Mouse (Mus musculus) left cerebral cortex, postnatal 36 days (tissue): ENCODE measurements around the gene Ano6. TPM values are rescaled to one million over a fixed set of nuclear protein-coding genes. Genes with fewer than 3 reads are reported as not detected.

ENCODE experiments used
- DNase-seq, 2 experiments: peaks; one replicate each; pipeline ENCODE4 v3.0.0; 2021 to 2022; ENCODE audit warnings: low spot score in 2 of 2, mixed read lengths in 1 of 2
- intact Hi-C: fragments of 180-260 bp; cut with DNase I; formaldehyde crosslinking; loops from one replicate; pipeline ENCODE4 v1.15.1; 2025
- total RNA-seq, 2 experiments: library from RNA; stranded (reverse); gene quantifications; 2 replicates each; pipeline ENCODE4 v1.2.3; 2021

Ano6 gene
- total RNA-seq, 2 experiments from 2014 or later, result 17.9 to 22.9 TPM

DNA sequence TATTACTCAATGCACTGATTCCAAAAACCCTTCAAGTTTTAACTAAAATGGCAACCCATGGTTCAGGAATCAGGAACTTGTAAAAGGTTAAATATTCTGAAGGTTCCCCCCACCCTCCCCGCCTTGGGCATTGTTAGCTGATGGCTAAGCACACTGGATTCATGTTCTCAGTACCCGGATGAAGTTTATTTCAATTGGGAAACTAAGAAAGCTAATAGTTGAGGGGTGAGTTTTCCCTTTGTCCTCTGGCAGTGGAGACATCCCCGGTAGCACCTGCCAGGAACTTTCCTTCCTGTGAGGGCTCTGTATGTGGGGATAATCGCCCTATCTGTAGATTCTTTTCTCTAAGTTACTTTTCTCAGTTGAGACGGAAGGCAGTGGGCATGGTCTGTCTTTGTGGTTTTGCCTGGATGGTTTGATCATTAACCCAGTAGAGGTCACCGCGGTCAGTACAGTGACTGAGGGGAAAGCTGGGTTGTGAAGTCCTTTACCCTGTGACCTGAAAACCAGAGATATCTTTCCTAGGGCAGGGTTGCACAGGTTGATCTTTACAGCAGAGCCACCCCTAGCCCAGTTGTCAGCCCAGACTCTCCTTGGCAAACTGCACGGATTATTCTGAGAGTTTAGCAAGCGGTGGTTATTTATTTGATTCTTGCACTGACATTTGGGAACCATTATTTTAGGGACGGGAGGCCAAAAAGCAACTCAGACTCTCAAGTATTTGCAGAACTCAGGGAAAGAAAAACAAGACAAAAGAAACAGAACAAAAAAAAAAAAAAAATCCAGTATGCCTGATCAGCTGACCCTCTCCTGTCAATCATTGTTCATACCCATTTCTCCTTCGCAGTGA lies 47.8 kb downstream of the Ano6 start:
- intact Hi-C loops, result no loop called here
- no peak for DNase-seq

DNA sequence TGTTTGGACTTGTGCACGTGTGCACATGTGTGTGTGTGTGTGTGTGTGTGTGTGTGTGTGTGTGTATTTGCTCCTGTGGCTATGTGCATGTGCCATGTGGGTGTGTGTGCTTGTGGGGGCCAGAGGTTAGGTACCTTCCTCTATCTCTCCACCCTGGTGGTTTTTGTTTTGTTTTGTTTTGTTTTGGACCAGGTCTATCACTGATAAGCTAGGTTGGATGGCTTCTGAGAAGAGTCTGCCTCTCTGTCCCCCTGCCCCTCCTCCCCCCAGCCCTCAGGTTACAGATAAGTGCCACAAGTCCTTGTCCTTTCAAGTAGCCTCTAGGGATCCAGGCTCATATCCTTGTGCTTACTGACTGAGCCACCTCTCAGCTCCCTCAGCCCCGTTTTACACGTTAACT lies 49.1 kb downstream of the Ano6 start:
- DNase-seq, result no peak
- intact Hi-C loops, result no loop called here

DNA sequence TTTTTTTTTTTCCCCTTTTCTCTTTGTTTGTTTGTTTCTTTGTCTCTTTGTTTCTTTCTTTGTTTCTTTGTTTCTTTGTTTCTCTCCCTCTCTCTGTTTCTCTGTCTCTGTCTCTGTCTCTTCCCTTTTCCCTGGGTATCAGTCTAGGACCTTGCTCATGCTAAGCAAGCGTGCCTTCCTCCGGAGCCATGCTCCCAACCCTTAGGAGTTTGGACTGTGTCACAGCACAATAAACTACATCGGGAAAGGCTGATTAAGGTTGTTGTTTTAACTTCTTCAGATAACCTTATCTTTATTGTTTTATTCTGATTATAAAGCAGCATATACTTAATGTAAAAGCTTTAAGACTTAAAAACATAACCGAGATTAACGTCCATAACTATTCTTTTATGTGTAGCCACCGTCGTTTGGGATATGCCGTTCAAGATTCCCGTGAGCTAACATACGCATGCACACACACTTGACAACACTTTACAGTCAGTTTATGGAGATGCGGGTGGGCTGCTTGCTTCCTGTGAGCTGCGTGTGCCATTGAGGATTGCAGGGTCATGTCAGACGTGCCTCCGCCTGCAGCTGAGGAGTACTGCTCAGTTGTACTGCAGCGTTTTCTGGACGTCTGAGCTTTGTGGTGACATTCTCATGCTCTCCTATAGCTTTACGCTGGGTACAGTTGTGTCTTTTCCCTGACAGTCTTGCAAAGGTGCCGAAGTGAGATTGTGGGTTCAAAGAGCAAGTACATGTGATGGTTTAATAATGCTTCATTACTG lies 52.7 kb downstream of the Ano6 start:
- intact Hi-C loops, result no loop called here
- no peak for DNase-seq

DNA sequence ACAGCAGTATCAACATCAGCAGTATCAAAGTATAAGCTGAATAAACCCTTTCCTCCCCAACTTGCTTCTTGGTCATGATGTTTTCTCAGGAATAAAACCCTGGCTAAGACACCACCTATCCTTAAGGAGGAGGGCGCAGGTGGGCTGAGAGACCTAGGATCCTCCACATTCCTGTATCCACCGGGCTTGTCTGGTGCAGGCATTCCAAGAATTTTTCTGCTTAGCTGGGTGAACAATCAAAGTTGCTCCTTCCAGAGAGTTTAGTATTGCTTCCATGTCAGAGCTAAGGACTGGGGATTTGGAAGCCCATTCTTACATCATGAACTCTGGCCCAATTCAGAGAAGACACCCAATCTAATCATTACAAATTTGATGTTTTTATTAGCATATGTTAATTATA lies 53.8 kb downstream of the Ano6 start:
- DNase-seq, result no peak
- intact Hi-C loops, result no loop called here

DNA sequence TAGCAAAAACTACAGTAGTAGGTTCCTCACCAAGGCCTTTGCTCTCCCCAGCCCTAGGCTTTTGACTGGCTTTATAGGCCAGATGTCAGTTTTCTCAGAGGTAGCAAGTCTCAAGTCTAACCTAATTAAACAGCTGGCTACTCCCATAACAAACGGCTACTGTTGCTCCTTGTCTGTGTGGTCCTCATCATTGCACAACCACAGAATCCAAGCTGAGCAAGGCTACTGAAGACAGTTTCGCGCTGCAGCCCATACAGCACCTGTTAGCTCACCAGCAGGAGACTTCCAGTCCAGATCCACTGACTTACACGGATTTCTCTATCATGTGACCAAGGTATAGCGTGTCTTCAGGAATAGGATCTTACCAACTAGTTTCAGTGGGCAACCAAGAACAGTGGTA lies 55.5 kb downstream of the Ano6 start:
- intact Hi-C loops, result no loop called here
- no peak for DNase-seq

DNA sequence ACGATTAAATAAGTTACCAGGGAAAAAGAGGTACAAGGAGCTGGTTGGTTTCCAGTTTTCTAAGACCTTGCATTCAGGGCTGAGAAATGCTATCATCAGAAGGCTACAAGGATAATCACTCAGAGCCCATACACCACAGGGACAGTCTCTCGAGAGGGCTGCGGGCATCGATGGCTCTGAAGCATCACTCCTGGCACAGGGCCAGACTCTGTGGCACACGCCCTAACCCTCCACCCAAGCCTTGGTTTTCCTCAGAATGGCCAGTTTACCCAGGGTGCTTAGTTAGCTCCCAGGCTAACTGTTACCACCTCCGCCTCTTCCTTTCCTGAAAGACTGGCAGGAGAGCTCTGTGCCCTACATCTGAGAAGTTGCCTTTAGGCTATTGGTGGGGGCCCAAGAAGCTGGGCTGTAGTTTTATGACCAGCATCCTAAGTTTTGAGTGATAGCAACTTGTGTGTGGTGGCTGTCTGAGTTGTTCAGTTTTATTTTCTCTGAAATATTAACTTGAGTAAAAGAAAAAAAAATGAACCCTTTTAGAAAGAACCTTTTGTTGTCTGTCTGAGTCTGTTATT lies 57.9 kb downstream of the Ano6 start:
- DNase-seq, result no peak
- intact Hi-C loops, result no loop called here

DNA sequence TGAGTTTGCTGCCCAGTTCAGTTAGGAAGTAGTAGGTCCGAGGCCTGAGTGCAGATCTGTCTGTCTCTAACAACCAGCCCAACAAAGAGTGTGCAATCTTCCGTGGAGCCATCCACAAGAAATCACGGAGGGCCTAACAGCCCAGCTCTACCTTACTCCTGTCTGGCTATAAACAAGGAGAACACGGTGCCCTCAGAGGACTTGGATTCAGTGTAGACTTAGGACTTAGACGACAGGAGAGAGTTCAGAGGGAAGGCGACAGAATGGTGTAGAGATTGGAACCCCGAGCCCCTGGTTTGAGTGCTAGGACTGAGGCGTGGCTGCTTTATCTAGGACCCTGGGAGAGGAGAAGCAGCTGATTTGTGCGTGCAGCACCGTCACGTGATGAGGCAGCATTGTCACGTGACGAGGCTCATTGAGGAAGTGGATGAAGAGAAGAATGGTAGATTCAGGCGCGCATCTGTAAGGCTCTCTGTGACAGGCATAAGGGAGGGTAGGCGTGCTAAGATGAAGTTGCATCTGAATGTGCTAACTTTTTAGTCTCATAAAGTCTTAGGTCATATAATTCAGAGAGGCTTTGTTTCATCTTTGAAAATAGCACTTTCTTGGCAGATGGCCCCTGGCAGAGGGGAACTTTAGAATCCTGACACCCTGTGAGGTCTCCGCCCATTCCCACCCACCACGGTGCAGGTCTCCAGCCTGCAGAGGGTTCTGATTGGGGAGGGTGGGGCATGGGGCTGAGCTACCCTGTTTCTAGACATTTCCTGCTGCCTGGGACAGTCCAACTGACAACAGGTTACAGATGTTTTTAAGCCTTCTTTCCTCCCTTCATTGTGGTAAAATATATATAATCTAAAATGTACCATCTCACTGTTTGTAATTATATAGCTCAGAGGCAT lies 59.1 kb downstream of the Ano6 start:
- DNase-seq, result no peak
- intact Hi-C loops, result no loop called here

DNA sequence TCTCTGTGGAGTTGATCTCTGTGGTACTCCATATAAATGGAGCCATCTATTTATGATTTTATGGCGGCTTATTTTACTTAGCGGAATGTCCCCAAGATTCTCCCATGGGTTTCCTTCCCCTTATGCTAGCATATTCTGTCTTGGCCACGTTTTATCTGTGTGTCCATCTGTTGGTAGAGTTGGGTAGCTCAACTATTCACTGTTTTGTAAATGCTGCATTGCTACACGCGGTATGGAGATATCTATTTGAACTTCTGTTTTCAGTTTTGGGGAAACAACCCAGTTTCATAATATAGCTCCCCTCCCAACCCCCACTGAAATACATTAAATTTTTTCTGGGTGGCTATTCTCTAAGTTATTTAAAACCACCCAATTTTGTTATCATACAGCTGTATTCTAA lies 59.9 kb downstream of the Ano6 start:
- intact Hi-C loops, result no loop called here
- no peak for DNase-seq

DNA sequence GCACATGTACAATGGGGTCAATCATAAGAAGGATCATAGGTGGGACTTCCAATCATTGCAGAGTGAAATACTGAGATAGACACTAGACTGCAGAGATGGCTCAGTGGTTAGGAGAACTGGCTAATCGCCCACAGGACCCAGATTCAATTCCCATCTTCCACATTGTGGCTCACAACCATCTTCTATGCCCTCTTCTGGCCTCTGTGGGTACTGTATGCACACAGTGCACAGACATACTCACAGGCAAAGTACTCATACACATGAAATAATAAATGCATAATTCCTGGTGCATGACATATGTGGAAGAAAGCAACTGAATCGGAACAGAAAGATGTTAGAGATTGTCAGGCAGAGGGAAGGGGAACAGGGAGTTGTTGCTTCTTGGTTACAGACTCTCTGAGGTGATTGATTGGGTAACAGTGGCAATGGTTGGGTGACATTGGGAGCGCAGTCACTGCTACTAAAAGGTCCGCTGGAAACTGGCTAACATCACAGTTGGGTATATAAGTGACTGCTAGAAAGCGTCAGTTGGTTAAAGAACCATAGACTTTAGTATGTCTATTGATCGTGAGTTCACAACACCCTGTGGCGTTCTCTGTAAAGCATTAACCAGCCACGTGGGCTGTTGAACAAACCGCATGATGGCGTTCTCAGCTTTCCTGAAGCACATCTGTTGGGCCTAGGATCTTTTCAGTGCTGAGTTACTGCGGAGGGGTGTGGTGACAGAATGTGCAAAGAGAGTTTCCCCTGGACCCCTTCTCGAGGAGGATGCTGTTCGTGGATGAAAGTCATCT lies 64.6 kb downstream of the Ano6 start:
- intact Hi-C loops, result no loop called here
- DNase-seq, result no peak

DNA sequence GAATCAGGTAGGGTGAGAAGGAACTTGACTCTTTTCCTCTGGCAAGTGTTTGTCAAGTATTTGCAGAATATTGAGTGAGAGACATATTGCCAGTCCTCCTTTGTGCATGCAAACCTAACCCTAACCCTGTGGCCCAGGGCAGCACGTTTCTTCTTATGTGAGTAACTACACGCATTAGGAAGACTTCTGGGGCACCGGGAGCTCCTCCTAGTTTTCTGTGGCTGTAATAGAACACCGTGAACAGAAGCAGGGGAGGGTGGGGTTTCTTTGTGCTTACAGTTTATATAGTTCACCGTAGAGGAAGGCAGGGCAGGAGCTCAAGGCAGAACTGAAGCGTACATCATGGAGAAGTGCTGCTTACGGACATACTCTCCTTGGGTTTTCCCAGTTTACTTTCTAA lies 65.3 kb downstream of the Ano6 start:
- no peak for DNase-seq
- intact Hi-C loops, result no loop called here

DNA sequence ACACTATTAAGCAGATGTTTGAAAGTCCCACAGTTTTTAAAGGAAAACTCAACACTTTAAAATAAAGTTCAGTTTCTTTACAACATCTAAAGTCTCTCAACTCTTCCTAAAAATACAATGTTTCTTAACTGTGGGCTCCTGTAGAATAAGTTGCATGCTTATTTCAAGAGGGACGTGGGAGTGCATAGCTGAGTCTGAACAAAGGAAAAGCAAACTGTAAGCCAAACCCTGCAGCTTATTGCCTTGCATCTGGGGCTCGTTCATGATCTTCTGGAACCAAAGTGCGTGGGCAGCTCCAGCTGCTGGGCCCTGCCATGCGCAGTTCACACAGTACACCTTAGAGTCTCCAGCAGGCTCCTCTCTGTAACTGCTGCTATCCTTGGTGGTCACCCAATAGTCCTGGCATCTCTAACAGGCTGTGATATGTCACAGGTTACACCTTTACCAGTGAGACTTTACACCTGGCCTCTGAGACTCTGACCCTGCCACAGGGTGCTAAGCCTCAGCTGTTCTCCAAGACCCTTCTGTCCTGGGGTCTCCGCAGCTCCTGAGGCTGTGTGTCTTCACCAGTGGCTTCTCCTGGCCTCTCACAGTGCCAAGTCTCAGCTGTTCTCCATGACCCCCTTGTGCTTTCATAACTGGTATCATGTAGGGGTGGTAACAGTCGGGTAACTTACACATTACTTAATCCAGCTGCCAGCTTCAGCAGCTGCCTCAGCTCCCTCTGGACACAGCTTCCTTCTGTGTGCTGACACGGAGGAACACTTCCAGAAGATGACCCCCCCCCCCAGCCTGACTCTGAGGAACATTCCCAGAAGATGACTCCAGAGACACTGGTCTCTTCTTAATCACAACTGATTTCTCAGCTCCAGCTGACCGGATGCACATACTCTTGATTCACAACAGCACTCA lies 66.3 kb downstream of the Ano6 start:
- no peak for DNase-seq
- intact Hi-C loops, result no loop called here

DNA sequence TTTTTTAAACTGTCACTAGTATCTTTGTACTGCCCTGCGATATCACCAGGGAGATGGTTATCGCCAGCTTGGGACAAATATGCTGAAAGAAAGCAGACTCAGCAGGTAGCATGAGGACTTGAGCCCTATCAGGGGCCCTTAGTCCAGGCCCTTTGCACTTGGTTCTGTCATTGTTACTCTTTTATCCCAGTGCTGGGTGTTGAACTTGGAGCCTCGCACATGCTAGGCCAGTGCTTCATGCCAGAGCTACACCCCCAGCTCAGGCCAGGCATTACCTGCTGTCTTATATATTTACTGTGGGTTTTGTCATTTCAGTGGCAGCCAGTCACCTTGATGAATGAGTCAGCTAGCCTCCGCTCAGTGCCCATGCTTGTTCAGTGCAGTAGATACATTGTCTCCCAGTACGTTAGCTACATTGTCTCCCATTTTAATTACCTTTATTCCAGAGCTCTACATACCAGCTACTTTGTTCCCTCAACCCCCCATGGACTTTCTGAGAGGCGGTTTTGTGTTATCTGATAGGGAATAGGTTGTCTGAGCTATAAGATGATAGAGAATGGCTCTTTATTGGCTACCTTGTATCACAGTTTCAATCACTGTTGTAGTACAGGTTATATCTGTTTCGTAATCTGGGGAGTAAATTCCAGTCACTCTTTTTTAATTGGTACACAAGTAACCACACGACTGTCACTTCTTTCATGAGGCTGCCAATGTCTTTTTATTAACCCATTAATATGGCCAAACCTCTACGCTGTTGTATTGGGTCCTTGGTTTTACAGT lies 68.4 kb downstream of the Ano6 start:
- DNase-seq, result no peak
- intact Hi-C loops, result no loop called here

DNA sequence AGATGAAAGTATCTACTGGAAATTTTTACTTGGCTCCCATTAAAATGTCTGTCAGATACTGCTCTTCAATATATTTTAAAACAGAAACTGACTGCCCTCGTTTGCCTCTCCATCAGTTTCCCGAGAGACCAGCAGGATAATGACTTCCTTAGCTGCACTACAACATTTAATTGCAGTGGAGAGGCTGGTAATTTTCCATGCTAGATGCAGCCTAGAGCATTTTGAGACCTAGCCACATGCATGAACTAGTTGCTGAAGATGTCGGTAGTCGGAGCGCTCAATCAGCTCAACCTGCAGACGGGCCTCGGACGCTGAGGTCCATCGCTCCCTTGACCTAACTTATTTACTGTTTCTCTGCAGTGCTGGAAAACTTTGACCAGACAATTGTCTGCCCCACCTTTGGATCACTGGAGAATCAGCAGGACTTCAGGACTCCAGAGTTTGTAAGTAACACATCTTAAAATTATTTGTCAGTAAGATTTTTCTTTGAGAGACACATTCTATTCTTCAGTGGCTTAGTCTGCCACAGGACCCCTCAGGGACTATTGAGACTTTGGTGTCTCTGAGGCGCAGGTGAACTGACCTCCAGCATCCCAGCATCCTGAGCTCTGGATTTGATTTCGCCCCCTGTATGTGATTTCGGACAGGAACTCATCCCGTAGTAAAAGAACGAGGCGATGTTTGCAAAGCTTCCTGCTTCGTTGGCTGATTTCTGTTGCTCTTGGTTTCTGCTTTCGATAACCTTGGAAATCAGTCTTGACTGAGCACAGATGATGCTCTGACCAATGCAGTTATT lies 73.4 kb downstream of the Ano6 start:
- intact Hi-C loops, result no loop called here
- no peak for DNase-seq

DNA sequence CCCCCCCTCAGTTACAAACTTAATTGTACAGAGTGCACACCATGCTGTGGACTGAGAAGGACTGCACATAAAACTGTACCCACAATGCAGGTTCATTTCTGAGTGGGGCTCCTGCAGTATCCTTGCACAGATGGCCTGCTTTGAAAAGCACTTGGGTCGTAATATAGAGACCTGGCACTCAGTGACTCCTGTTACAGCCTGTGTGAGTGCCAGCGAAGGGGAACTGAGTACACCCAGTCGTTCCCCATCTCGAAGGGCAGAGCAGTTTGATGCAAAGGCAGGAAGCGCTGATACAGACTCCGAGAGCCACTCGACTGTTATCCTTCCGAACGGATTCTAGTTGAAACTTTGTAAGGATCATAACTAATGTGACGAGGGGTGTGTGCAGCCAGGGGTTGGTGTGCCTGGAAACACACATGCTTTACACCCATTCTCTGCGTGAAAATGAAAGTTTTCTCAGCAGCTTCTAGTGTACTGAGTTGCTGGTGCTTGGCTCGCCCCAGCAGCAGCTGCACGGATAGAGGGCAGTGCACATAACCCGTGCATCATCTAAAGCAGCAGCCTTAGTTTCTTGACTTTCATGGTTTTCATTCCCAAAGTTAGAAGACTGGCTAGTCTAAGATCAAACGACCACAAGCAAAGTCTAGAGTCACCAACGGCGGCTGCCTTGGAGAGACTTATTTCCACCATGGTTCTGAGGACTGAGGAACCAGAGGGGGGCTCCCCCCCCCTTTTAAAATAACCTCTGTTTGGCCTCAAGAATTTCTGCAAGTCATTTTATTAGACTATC lies 74.9 kb downstream of the Ano6 start:
- DNase-seq, result no peak
- intact Hi-C loops, result no loop called here

DNA sequence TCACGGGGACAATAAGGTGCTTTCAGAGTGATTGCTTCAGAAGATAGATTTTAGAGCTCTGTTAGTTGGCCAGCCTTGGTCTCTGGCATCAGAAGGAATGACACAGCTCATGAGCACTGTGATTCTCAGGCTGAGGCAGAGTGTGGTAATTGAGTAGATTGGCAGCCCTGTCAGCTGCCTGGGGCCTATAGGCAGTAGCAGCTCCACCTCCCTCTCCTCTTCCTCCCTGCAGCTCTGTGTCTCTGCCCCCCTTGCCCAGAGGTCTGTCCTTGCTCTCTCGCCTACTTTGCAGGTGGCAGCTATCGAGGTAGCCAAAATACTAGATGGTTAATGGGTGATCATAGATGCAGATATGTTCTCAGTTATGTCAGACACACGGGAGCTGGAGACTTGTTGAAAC lies 77.5 kb downstream of the Ano6 start:
- DNase-seq, result no peak
- intact Hi-C loops, result no loop called here

DNA sequence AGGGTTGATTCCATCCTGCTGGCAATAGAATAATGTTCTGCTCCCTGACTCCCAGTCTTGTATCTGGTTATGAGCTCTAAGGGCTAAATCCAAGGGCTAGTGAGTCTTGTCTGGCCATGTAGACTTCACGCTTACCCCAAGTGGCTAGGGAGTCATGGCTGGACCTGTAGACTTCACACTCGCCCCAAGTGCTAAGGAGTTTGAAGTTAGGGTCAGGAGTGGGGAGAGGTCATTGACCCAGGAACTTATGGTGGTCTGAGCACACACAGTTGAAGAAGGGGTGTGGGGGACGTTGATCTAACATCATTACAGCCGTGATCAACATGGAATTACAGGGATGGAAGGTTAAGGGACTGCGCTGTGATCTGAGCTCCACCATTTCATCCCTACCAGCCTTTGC lies 79.0 kb downstream of the Ano6 start:
- no peak for DNase-seq
- intact Hi-C loops, result no loop called here
